Mouse (Mus musculus): Measurements from ENCODE around the gene Ppp1r15a. TPM values are rescaled to one million over a fixed set of nuclear protein-coding genes. Genes with fewer than 3 reads are reported as not detected.

Ppp1r15a gene
- polyA plus RNA-seq, 1 experiment from 2014 or later: 61.6 TPM

GRCm38 (mm10) chr7:45475291-45475969, 50.6 kb downstream of the Ppp1r15a start:
- 50% methylated on average over 16 of the region's 16 CpGs for WGBS
- Histone ChIP-seq H3K9ac (ENCODE audit: low read depth, low read length) (peak overlapping the region; percentile 64), H3K9me3 (ENCODE audit: control insufficient read depth, low read length) (no peaks in the 10 kb centered on the region), H3K4me3 (ENCODE audit: low read depth, low read length) (peak overlapping the region; percentile 40), H3K4me2 (peak overlapping the region; percentile 61), H3K4me1 (replicated peaks; ENCODE audit: control insufficient read depth, insufficient read depth, low read length) (peaks cover 4% of the 10 kb centered on the region; the same call in 1 of the 2 replicates), H3K36me3 (ENCODE audit: control insufficient read depth, insufficient read depth, low read length) (no peaks in the 10 kb centered on the region), H3K27me3 (replicated peaks; ENCODE audit: control insufficient read depth, insufficient read depth, low read length) (no peaks in the 10 kb centered on the region), H3K27ac (ENCODE audit: low read depth, low read length) (peak overlapping the region; percentile 45; the same call in 1 of the 2 replicates)
- no peak for DNase-seq (ENCODE audit: low spot score)
- ATAC-seq (replicated peaks; ENCODE audit: low FRiP score): peak; percentile 71

Other genes with a start within 250 kb of the Ppp1r15a start
- not detected in 2 replicates for gene Slc6a21, start 248.8 kb downstream of the Ppp1r15a start, polyA plus RNA-seq (2014; fragmentation: Nextera tagmentation; extraction: Ambion mirVana)
- 2.3 and 3.9 TPM in 2 replicates for gene Trpm4, start 192.5 kb downstream of the Ppp1r15a start, polyA plus RNA-seq (2014; fragmentation: Nextera tagmentation; extraction: Ambion mirVana)
- gene Hrc, start 191.0 kb downstream of the Ppp1r15a start, polyA plus RNA-seq (2014; fragmentation: Nextera tagmentation; extraction: Ambion mirVana): 0.12 and 0.30 TPM in 2 replicates
- 2.0 and 2.1 TPM in 2 replicates for gene Ppfia3, start 159.2 kb downstream of the Ppp1r15a start, polyA plus RNA-seq (2014; fragmentation: Nextera tagmentation; extraction: Ambion mirVana)
- gene Lin7b, start 155.7 kb downstream of the Ppp1r15a start, polyA plus RNA-seq (2014; fragmentation: Nextera tagmentation; extraction: Ambion mirVana): 0.35 TPM in 1 of 2 replicates, not detected in the other
- gene Snrnp70, start 130.5 kb downstream of the Ppp1r15a start, polyA plus RNA-seq (2014; fragmentation: Nextera tagmentation; extraction: Ambion mirVana): 51.6 and 64.4 TPM in 2 replicates
- gene Kcna7, start 120.6 kb downstream of the Ppp1r15a start, polyA plus RNA-seq (2014; fragmentation: Nextera tagmentation; extraction: Ambion mirVana): 0.18 TPM in 1 of 2 replicates, not detected in the other
- gene Ntf5, start 112.6 kb downstream of the Ppp1r15a start, polyA plus RNA-seq (2014; fragmentation: Nextera tagmentation; extraction: Ambion mirVana): 2.0 and 2.5 TPM in 2 replicates
- gene Lhb, start 105.4 kb downstream of the Ppp1r15a start, polyA plus RNA-seq (2014; fragmentation: Nextera tagmentation; extraction: Ambion mirVana): 0.26 TPM in 1 of 2 replicates, not detected in the other
- 21.4 and 23.7 TPM in 2 replicates for gene Gys1, start 91.4 kb downstream of the Ppp1r15a start, polyA plus RNA-seq (2014; fragmentation: Nextera tagmentation; extraction: Ambion mirVana)
- 240 and 250 TPM in 2 replicates for gene Ruvbl2, start 88.2 kb downstream of the Ppp1r15a start, polyA plus RNA-seq (2014; fragmentation: Nextera tagmentation; extraction: Ambion mirVana)
- gene Ftl1, start 66.4 kb downstream of the Ppp1r15a start, polyA plus RNA-seq (2014; fragmentation: Nextera tagmentation; extraction: Ambion mirVana): 6,297 and 6,318 TPM in 2 replicates
- 190 and 212 TPM in 2 replicates for gene Bax, start 59.4 kb downstream of the Ppp1r15a start, polyA plus RNA-seq (2014; fragmentation: Nextera tagmentation; extraction: Ambion mirVana)
- 2.3 and 3.2 TPM in 2 replicates for gene Tulp2, start 44.4 kb downstream of the Ppp1r15a start, polyA plus RNA-seq (2014; fragmentation: Nextera tagmentation; extraction: Ambion mirVana)
- not detected in 2 replicates for gene Gm45808, start 39.5 kb downstream of the Ppp1r15a start, polyA plus RNA-seq (2014; fragmentation: Nextera tagmentation; extraction: Ambion mirVana)
- gene Dhdh, start 37.5 kb downstream of the Ppp1r15a start, polyA plus RNA-seq (2014; fragmentation: Nextera tagmentation; extraction: Ambion mirVana): 4.9 and 5.8 TPM in 2 replicates
- 149 and 153 TPM in 2 replicates for gene Nucb1, start 15.9 kb downstream of the Ppp1r15a start, polyA plus RNA-seq (2014; fragmentation: Nextera tagmentation; extraction: Ambion mirVana)
- gene Plekha4, start 62 bp upstream of the Ppp1r15a start, polyA plus RNA-seq (2014; fragmentation: Nextera tagmentation; extraction: Ambion mirVana): 0.64 and 0.89 TPM in 2 replicates
- gene Hsd17b14, start 28.6 kb upstream of the Ppp1r15a start, polyA plus RNA-seq (2014; fragmentation: Nextera tagmentation; extraction: Ambion mirVana): 2.8 and 5.4 TPM in 2 replicates
- gene Bcat2, start 43.9 kb upstream of the Ppp1r15a start, polyA plus RNA-seq (2014; fragmentation: Nextera tagmentation; extraction: Ambion mirVana): 84.7 and 90.1 TPM in 2 replicates
- 0.23 TPM in 1 of 2 replicates, not detected in the other for gene Fgf21, start 89.2 kb upstream of the Ppp1r15a start, polyA plus RNA-seq (2014; fragmentation: Nextera tagmentation; extraction: Ambion mirVana)
- not detected in 2 replicates for gene Fut1, start 91.0 kb upstream of the Ppp1r15a start, polyA plus RNA-seq (2014; fragmentation: Nextera tagmentation; extraction: Ambion mirVana)
- 0.21 and 0.22 TPM in 2 replicates for gene Izumo1, start 95.5 kb upstream of the Ppp1r15a start, polyA plus RNA-seq (2014; fragmentation: Nextera tagmentation; extraction: Ambion mirVana)
- gene Rasip1, start 101.2 kb upstream of the Ppp1r15a start, polyA plus RNA-seq (2014; fragmentation: Nextera tagmentation; extraction: Ambion mirVana): 8.0 and 9.3 TPM in 2 replicates
- gene Mamstr, start 113.7 kb upstream of the Ppp1r15a start, polyA plus RNA-seq (2014; fragmentation: Nextera tagmentation; extraction: Ambion mirVana): 0.69 and 0.73 TPM in 2 replicates
- gene Fut2, start 140.1 kb upstream of the Ppp1r15a start, polyA plus RNA-seq (2014; fragmentation: Nextera tagmentation; extraction: Ambion mirVana): 0.08 TPM in 1 of 2 replicates, not detected in the other
- 0.23 TPM in 1 of 2 replicates, not detected in the other for gene Ntn5, start 157.8 kb upstream of the Ppp1r15a start, polyA plus RNA-seq (2014; fragmentation: Nextera tagmentation; extraction: Ambion mirVana)
- gene Sec1, start 168.1 kb upstream of the Ppp1r15a start, polyA plus RNA-seq (2014; fragmentation: Nextera tagmentation; extraction: Ambion mirVana): 0.30 and 0.33 TPM in 2 replicates
- 1.0 and 1.2 TPM in 2 replicates for gene Car11, start 173.6 kb upstream of the Ppp1r15a start, polyA plus RNA-seq (2014; fragmentation: Nextera tagmentation; extraction: Ambion mirVana)
- 1.8 and 1.9 TPM in 2 replicates for gene Dbp, start 178.8 kb upstream of the Ppp1r15a start, polyA plus RNA-seq (2014; fragmentation: Nextera tagmentation; extraction: Ambion mirVana)
- gene Rpl18, start 189.2 kb upstream of the Ppp1r15a start, polyA plus RNA-seq (2014; fragmentation: Nextera tagmentation; extraction: Ambion mirVana): 1,405 and 1,469 TPM in 2 replicates
- 24.2 and 25.6 TPM in 2 replicates for gene Sphk2, start 191.7 kb upstream of the Ppp1r15a start, polyA plus RNA-seq (2014; fragmentation: Nextera tagmentation; extraction: Ambion mirVana)
- 0.77 and 1.1 TPM in 2 replicates for gene Fam83e, start 194.9 kb upstream of the Ppp1r15a start, polyA plus RNA-seq (2014; fragmentation: Nextera tagmentation; extraction: Ambion mirVana)
- gene Spaca4, start 199.5 kb upstream of the Ppp1r15a start, polyA plus RNA-seq (2014; fragmentation: Nextera tagmentation; extraction: Ambion mirVana): not detected in 2 replicates